Comparison of ENCODE assay signal across 12 mouse cellular contexts in the genomic region with DNA sequence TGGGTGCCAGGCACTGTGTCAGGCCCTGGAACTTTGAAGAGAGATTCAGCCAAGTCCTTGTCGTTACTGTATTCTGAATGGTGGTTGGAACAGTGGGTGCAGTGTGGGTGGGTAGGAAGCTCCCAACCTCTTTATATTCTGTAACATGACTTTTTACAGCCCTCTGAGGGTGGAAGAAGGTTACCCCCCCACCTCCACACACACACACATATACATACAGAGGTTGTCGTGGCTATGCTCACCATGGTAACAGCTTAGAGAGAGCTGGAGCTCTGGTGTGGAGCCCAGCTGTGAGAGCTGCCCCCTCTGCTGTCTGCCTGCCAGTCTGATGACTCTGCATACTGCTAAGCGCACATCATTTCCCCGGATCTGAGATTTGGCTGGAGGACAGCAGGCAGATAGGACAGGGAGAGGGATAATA. TPM values are rescaled to one million over a fixed set of nuclear protein-coding genes. Genes with fewer than 3 reads are reported as not detected.
A peak's percentile ranks its signal among the peaks of the same experiment; 100 is the strongest.
DNase-seq lines count a peak whose midpoint lies in the region; ATAC-seq and TF ChIP-seq lines count a peak whose summit lies in the region.
"Had no signal": no experiment of that assay in that cellular context is flagged by ENCODE, and none has a peak within 500 bp of the region (broad histone marks: within the 10 kb centered on the region; RNA-seq: fewer than 3 reads in every experiment).

No protein-coding gene starts in this region.

- no peaks in the 10 kb centered on the region for H3K27me3 ChIP-seq in hindbrain, postnatal 0 days (ENCODE audit: insufficient read depth, low read length)
- H3K27me3 ChIP-seq in midbrain, embryonic 11.5 days (ENCODE audit: control insufficient read depth, insufficient read depth, low read length): no peaks in the 10 kb centered on the region
- H3K27me3 ChIP-seq in heart, embryonic 11.5 days (ENCODE audit: control insufficient read depth, insufficient read depth, low read length): no peaks in the 10 kb centered on the region

- no peak overlapping the region for H3K27ac ChIP-seq in hindbrain, postnatal 0 days
- H3K27ac ChIP-seq in midbrain, embryonic 11.5 days (ENCODE audit: low read depth, low read length): no peak overlapping the region
- no peak overlapping the region for H3K27ac ChIP-seq in heart, embryonic 11.5 days (ENCODE audit: low read depth, low read length)

- no peaks in the 10 kb centered on the region for H3K9me3 ChIP-seq in hindbrain, postnatal 0 days (ENCODE audit: low read length)
- H3K9me3 ChIP-seq in midbrain, embryonic 11.5 days (ENCODE audit: control insufficient read depth, low read length): no peaks in the 10 kb centered on the region
- H3K9me3 ChIP-seq in heart, embryonic 11.5 days (replicated peaks; ENCODE audit: control insufficient read depth, low read length): no peaks in the 10 kb centered on the region

- no peak overlapping the region for H3K9ac ChIP-seq in hindbrain, postnatal 0 days (replicated peaks; ENCODE audit: low read length)
- no peak overlapping the region for H3K9ac ChIP-seq in midbrain, embryonic 11.5 days (ENCODE audit: low read length)
- H3K9ac ChIP-seq in heart, embryonic 11.5 days (ENCODE audit: low read depth, low read length): no peak overlapping the region

- TF ChIP-seq CTCF in hindbrain, postnatal 0 days (IDR thresholded peaks at IDR 0.05; ENCODE audit: low read depth): no peak; the same call in 1 of the 2 replicates

- H3K4me1 ChIP-seq in hindbrain, postnatal 0 days (ENCODE audit: insufficient read depth, low read length): peaks cover 3% of the 10 kb centered on the region; the same call in 1 of the 2 replicates
- H3K4me1 ChIP-seq in midbrain, embryonic 11.5 days (ENCODE audit: control insufficient read depth, insufficient read depth, low read length): peaks cover 4% of the 10 kb centered on the region; the same call in 1 of the 2 replicates
- no peaks in the 10 kb centered on the region for H3K4me1 ChIP-seq in heart, embryonic 11.5 days (ENCODE audit: control insufficient read depth, insufficient read depth, low read length)

- H3K36me3 ChIP-seq in hindbrain, postnatal 0 days (ENCODE audit: insufficient read depth, low read length): no peaks in the 10 kb centered on the region
- H3K36me3 ChIP-seq in midbrain, embryonic 11.5 days (ENCODE audit: control insufficient read depth, insufficient read depth, low read length): no peaks in the 10 kb centered on the region
- no peaks in the 10 kb centered on the region for H3K36me3 ChIP-seq in heart, embryonic 11.5 days (ENCODE audit: control insufficient read depth, insufficient read depth, low read length)

- ATAC-seq in hindbrain, postnatal 0 days: peak; percentile 94
- ATAC-seq in midbrain, embryonic 11.5 days (ENCODE audit: low FRiP score): peak; percentile 82
- ATAC-seq in heart, embryonic 11.5 days (replicated peaks; ENCODE audit: insufficient number of reproducible peaks, low FRiP score, low TSS enrichment): no peak
- ATAC-seq: lung, postnatal 0 days had no signal

- 7% methylated on average over 4 of the region's 4 CpGs for WGBS in hindbrain, postnatal 0 days
- 39% methylated on average over 4 of the region's 4 CpGs for WGBS in midbrain, embryonic 11.5 days
- 47% methylated on average over 4 of the region's 4 CpGs for WGBS in heart, embryonic 11.5 days (ENCODE audit: insufficient replicate concordance)

- H3K4me3 ChIP-seq in hindbrain, postnatal 0 days (ENCODE audit: low read length): no peak overlapping the region
- no peak overlapping the region for H3K4me3 ChIP-seq in midbrain, embryonic 11.5 days (ENCODE audit: low read depth, low read length)
- H3K4me3 ChIP-seq in heart, embryonic 11.5 days (ENCODE audit: low read depth, low read length): no peak overlapping the region

- no peak overlapping the region for H3K4me2 ChIP-seq in hindbrain, postnatal 0 days (ENCODE audit: low read depth, low read length)
- H3K4me2 ChIP-seq in midbrain, embryonic 11.5 days: no peak overlapping the region
- no peak overlapping the region for H3K4me2 ChIP-seq in heart, embryonic 11.5 days

- DNase-seq in layer of hippocampus, adult 11-12 months (ENCODE audit: low spot score): peak; percentile 72
- DNase-seq in layer of hippocampus, adult 9-10 months (ENCODE audit: low spot score): no peak
- DNase-seq in hindbrain, postnatal 0 days (ENCODE audit: low spot score): peak; percentile 81
- no peak for DNase-seq in midbrain, embryonic 11.5 days (ENCODE audit: low spot score, missing footprints)
- DNase-seq in right cerebral cortex, postnatal 36 days (ENCODE audit: low spot score in 2 of 2): peak; percentile 63 to 73
- DNase-seq in spleen, postnatal 10 days (ENCODE audit: low spot score in 2 of 2): no peak
- DNase-seq in gastrocnemius, postnatal 25 days: no peak
- DNase-seq: cerebellum, adult 9-11 months; kidney, postnatal 36 days had no signal

RNA-seq across cellular contexts. Expression of gene Ppp4r4, which starts 18.6 kb away (rescaled TPM):
- 6.6 and 6.7 TPM in 2 replicates for total RNA-seq in hindbrain, postnatal 0 days (2014; rRNA removed)
- 3.0 and 3.6 TPM in 2 replicates for polyA plus RNA-seq in hindbrain, postnatal 0 days (2015; fragmentation: Nextera tagmentation; extraction: Ambion mirVana)
- polyA plus RNA-seq in midbrain, embryonic 11.5 days (2014; fragmentation: Nextera tagmentation; extraction: Ambion mirVana): 3.5 and 4.7 TPM in 2 replicates
- 0.27 and 0.60 TPM in 2 replicates for polyA plus RNA-seq in heart, embryonic 11.5 days (2014; fragmentation: Nextera tagmentation; extraction: Ambion mirVana)
- total RNA-seq in gastrocnemius, postnatal 25 days (2021): under 1 TPM; 0.29 to 0.33 TPM

RNA-seq across cellular contexts. Expression of gene Ifi27l2b, which starts 56.4 kb away (rescaled TPM):
- not detected in 2 replicates for total RNA-seq in hindbrain, postnatal 0 days (2014; rRNA removed)
- not detected in 2 replicates for polyA plus RNA-seq in hindbrain, postnatal 0 days (2015; fragmentation: Nextera tagmentation; extraction: Ambion mirVana)
- not detected in 2 replicates for polyA plus RNA-seq in midbrain, embryonic 11.5 days (2014; fragmentation: Nextera tagmentation; extraction: Ambion mirVana)
- not detected in 2 replicates for polyA plus RNA-seq in heart, embryonic 11.5 days (2014; fragmentation: Nextera tagmentation; extraction: Ambion mirVana)
- not detected for total RNA-seq in gastrocnemius, postnatal 25 days (2021)
- total RNA-seq: gastrocnemius, postnatal 4 days had no signal
- polyA plus RNA-seq: lung, postnatal 0 days had no signal

Comparison
In these comparisons a context has a peak if more than half of its experiments do, and no peak if none do; other contexts are left out.
1. DNase-seq: peak in layer of hippocampus, adult 11-12 months (single experiment), hindbrain, postnatal 0 days (single experiment) and right cerebral cortex, postnatal 36 days (2 of 2); none in layer of hippocampus, adult 9-10 months (single experiment), midbrain, embryonic 11.5 days (single experiment), spleen, postnatal 10 days (0 of 2) and gastrocnemius, postnatal 25 days (single experiment).